Mouse (Mus musculus): ENCODE data around the gene Higd1a. TPM values are rescaled to one million over a fixed set of nuclear protein-coding genes. Genes with fewer than 3 reads are reported as not detected.
A peak's percentile ranks its signal among the peaks of the same experiment; 100 is the strongest.

Gene Higd1a
- polyA plus RNA-seq, 1 experiment from 2014 or later = 150 TPM

DNA sequence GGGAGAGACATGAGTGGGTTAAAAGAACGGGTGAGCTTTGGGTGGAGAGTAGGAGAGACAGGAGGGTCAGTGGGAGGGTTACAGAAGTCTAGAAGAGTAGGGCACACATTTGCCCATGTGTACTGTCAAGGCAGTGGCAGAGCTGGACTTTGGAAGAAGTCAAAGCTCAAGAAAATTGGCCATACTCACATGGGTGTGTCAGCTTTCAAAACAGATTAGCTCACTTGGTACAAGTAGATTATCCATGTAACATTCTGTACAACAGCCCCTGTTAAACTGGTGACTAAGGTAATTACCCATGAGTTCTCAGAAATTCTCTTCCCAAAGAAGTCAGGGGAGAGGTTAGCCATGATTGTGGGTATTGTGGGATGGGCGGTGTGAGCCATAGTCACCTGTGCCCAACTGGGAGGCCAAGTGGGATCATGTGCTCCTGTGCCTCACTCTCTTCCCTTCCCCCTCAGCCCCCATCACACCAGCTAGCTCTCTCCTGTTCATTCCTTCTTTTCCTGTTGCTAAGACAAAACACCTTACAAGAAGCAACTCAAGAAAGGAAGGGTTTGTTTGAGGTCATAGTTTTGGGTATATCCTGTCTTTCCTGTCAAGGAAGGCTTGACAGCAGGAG is 14.0 kb upstream of the Higd1a start:
- H3K36me3 ChIP-seq = no peaks in the 10 kb centered on the region
- H3K4me1 ChIP-seq (replicated peaks) = peaks cover 19% of the 10 kb centered on the region
- no peak for ATAC-seq (ENCODE audit: low read depth)
- H3K9me3 ChIP-seq = no peaks in the 10 kb centered on the region
- 80% methylated on average over 2 of the region's 2 CpGs for WGBS
- peaks cover 30% of the 10 kb centered on the region for H3K27me3 ChIP-seq
- H3K4me2 ChIP-seq = no peak overlapping the region
- H3K9ac ChIP-seq = no peak overlapping the region
- no peak overlapping the region for H3K4me3 ChIP-seq
- no peak overlapping the region for H3K27ac ChIP-seq (replicated peaks)

DNA sequence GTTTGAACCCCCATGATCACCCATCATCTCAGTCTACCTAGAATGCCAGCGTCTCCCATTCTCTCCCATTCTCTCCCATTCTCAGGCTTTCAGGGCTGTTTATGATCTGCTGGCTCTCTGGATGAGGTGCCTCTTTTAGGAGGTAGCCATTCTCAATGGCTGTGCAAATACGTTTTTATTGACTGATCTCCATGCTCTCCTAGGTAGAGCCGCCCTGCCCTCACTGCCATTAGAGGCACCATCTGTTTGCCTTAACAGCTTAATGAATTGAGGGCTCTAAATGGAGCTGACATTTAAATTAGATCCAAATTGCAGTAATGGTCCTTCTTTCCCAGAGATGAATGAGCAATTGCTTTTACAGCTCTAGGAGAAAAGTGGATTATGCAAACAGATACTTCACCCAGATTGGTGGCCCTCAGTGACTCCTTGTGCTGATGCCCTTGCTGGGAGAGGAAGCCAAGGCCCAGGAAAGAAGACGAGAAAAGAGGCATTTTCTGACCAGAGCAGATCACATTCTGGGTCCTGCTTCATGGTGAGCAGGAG is 11.9 kb upstream of the Higd1a start:
- H3K9me3 ChIP-seq = no peaks in the 10 kb centered on the region
- WGBS = 5% methylated on average over 4 of the region's 4 CpGs
- peak; percentile 68; the same call in 1 of the 2 replicates for ATAC-seq (ENCODE audit: low read depth)
- no peak overlapping the region for H3K4me2 ChIP-seq
- H3K27me3 ChIP-seq = peaks cover 14% of the 10 kb centered on the region
- no peak overlapping the region for H3K4me3 ChIP-seq
- peaks cover 23% of the 10 kb centered on the region for H3K4me1 ChIP-seq (replicated peaks)
- H3K9ac ChIP-seq = no peak overlapping the region
- H3K36me3 ChIP-seq = no peaks in the 10 kb centered on the region
- H3K27ac ChIP-seq (replicated peaks) = peak overlapping the region; percentile 56

DNA sequence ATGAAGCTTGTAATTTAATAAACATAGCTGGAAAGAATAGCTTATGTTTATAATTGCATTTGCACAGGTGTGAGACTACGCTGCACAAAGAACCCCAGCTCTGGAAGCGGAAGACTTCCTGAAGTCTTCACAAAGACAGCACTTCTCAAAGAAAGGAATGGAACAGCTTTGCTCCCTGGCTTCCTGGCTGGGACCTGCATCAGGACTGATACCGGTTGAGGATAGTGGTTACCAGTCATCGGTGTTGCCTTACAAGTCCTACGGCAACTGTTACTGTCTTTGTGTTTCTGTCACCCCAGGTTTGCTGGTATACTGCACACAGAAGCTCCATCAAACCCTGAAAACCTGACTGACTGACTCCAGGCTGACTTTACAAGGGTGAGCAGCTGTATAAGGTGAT is 11.3 kb upstream of the Higd1a start:
- WGBS = 82% methylated on average over 5 of the region's 5 CpGs
- no peak for ATAC-seq (ENCODE audit: low read depth)

DNA sequence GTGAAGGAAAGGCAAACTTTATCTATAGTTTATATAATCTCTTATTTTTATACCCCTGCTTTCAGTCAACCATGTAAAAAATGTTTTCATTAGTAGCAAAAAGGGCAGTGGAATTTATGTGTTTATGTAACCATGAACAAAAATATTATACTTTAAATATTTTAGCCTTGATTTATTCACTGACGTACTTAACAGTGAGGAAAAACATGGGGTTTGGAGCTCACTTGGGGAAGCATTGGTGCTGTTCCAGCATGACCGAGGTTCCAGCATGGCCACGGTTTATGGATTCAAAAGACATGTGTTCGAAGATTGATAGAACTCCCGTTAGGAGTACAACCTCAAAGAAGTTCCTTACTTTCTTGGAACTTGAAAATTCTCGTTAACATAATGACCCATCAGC is 10.1 kb upstream of the Higd1a start:
- no peak for ATAC-seq (ENCODE audit: low read depth)
- Histone ChIP-seq H3K9ac (no peak overlapping the region), H3K9me3 (no peaks in the 10 kb centered on the region), H3K4me1 (replicated peaks) (peaks cover 23% of the 10 kb centered on the region), H3K4me3 (no peak overlapping the region), H3K36me3 (no peaks in the 10 kb centered on the region), H3K4me2 (no peak overlapping the region), H3K27ac (replicated peaks) (no peak overlapping the region), H3K27me3 (0 out of 2 replicates have a peak, but pooled peaks cover 9% of the 10 kb centered on the region)
- WGBS = 80% methylated on average over 6 of the region's 6 CpGs

More for the DNA sequence above, 11.3 kb upstream of the Higd1a start:
- Histone ChIP-seq H3K4me2 (no peak overlapping the region), H3K27ac (replicated peaks) (peak overlapping the region; percentile 56; the same call in 1 of the 2 replicates), H3K9ac (no peak overlapping the region), H3K4me1 (replicated peaks) (peaks cover 23% of the 10 kb centered on the region), H3K36me3 (no peaks in the 10 kb centered on the region), H3K27me3 (peaks cover 13% of the 10 kb centered on the region; the same call in 1 of the 2 replicates), H3K4me3 (no peak overlapping the region), H3K9me3 (no peaks in the 10 kb centered on the region)

DNA sequence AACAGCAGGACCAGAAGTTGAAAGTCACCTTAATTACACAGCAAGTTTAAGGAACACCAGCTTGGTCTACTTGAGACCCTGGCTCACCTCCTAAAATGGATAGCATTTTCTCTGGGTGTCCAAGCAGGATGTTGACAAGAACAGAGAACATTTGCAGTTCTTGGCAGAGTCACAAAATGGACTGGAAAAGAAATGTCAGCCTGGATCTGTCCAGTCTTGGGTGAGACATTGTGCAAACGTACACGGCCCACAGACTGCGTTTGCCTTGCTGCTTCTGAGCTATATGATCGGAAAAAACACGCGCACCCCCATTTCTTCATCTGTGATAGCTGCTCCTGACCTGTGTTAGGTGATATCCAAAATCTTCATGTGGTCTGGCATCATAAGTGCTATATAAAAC is 9.5 kb upstream of the Higd1a start:
- no peak for ATAC-seq (ENCODE audit: low read depth)
- H3K4me1 ChIP-seq (replicated peaks) = peaks cover 23% of the 10 kb centered on the region
- H3K27ac ChIP-seq (replicated peaks) = no peak overlapping the region
- H3K36me3 ChIP-seq = no peaks in the 10 kb centered on the region
- 0 out of 2 replicates have a peak, but pooled peaks cover 8% of the 10 kb centered on the region for H3K27me3 ChIP-seq
- WGBS = 95% methylated on average over 6 of the region's 6 CpGs
- no peak overlapping the region for H3K4me3 ChIP-seq
- H3K4me2 ChIP-seq = no peak overlapping the region
- no peak overlapping the region for H3K9ac ChIP-seq
- no peaks in the 10 kb centered on the region for H3K9me3 ChIP-seq

DNA sequence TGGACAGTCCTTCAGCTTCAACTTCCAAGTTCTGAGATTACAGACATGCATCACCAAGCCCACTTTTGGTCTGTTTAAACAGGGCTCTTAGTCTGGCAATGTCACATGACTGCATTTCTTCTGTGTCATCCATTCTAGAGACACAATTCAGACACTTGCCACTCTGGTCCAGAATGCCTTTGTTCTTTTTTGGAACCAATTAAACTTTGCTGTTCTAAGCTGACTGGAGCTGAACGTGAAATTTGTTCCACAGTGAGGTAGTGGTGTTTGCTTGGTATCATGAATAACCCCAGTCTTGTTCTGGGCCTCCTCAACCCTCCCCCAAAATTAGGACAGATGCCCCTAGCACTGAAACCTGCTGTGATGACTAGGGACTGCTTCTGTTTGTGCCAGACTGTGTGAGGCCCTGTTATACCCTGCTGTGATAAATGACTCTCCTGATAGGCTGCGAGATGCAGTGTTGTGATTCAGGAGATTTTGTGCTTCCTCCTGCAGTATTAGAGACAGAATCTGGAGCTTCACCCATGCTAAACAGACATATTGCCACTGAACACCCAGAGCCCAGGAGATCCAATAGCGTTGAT is 7.4 kb upstream of the Higd1a start:
- H3K4me2 ChIP-seq = no peak overlapping the region
- H3K36me3 ChIP-seq = no peaks in the 10 kb centered on the region
- ATAC-seq (ENCODE audit: low read depth) = peak; percentile 40; the same call in 1 of the 2 replicates
- H3K4me1 ChIP-seq (replicated peaks) = peaks cover 19% of the 10 kb centered on the region
- no peak overlapping the region for H3K9ac ChIP-seq
- H3K4me3 ChIP-seq = no peak overlapping the region
- H3K27ac ChIP-seq (replicated peaks) = 0 out of 2 replicates have a peak overlapping the region, but pooled peaks have one; percentile 7
- H3K27me3 ChIP-seq = 0 out of 2 replicates have a peak, but pooled peaks cover 8% of the 10 kb centered on the region
- H3K9me3 ChIP-seq = no peaks in the 10 kb centered on the region
- WGBS = 27% methylated on average over 3 of the region's 3 CpGs

DNA sequence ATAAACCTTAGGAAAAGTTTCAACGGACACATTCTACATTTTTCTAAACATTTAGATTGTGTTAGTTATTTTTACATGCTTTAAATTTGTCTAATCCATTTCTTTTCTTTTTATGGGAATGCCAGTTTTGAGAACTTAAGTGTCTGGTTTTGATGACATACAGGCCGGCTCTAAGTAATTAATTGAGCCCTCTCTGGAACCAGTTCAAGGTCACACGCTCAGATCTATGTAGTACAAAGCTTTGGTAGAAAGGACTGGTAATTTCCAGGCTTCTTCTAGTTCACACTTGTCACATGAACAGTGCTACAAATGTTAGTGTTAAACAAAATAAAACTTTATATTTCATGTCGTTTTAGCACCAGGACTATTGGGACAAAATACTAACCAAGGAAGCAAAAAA is 6.7 kb upstream of the Higd1a start:
- H3K27me3 ChIP-seq = 0 out of 2 replicates have a peak, but pooled peaks cover 8% of the 10 kb centered on the region
- 72% methylated on average over 4 of the region's 4 CpGs for WGBS
- H3K9ac ChIP-seq = no peak overlapping the region

DNA sequence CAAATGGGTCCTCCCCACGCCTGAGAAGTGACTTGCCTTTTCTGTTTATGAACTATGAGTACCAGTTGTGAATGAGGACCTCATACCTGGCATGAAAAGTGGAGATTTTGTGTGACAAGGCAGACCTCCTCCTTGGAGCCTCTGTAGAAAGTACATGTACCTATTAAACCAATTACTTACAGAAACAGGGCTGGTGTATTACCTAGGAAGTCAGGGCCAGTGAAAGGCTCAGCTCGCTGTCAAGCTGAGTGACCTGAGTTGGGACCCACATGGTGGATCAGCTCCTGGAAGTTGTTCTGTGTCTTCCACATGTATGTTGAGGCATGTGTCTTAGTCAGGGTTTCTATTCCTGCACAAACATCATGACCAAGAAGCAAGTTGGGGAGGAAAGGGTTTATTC is 2.8 kb upstream of the Higd1a start:
- ATAC-seq (ENCODE audit: low read depth) = no peak
- H3K4me2 ChIP-seq = no peak overlapping the region
- H3K9me3 ChIP-seq = no peaks in the 10 kb centered on the region
- H3K36me3 ChIP-seq = no peaks in the 10 kb centered on the region
- no peaks in the 10 kb centered on the region for H3K27me3 ChIP-seq
- no peak overlapping the region for H3K27ac ChIP-seq (replicated peaks)
- H3K9ac ChIP-seq = no peak overlapping the region
- H3K4me3 ChIP-seq = no peak overlapping the region
- peaks cover 21% of the 10 kb centered on the region for H3K4me1 ChIP-seq (replicated peaks)
- WGBS = 86% methylated on average over 2 of the region's 2 CpGs

More for the DNA sequence above, 6.7 kb upstream of the Higd1a start:
- peaks cover 12% of the 10 kb centered on the region for H3K4me1 ChIP-seq (replicated peaks)
- no peaks in the 10 kb centered on the region for H3K36me3 ChIP-seq
- H3K9me3 ChIP-seq = no peaks in the 10 kb centered on the region
- no peak overlapping the region for H3K4me2 ChIP-seq
- no peak overlapping the region for H3K27ac ChIP-seq (replicated peaks)
- ATAC-seq (ENCODE audit: low read depth) = no peak
- H3K4me3 ChIP-seq = no peak overlapping the region

DNA sequence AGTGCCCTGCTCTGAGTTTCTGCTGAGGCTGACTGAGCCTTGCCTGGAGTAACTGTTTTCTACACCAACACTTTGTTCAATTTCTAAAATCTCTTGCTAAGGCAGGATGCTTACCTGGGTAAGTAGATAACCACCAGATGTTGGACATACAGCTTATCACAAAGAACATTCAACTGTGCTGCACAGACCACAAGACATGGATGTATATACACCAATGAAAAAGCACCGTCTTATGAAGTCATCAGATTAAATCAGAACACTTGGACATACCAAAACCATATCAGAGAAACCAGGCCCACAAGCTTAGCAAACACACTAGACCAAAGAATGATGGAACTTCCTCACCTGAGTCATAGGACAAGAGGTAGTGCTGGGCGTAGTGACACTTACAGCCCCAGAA is 1.2 kb upstream of the Higd1a start:
- ATAC-seq (ENCODE audit: low read depth) = no peak
- Histone ChIP-seq H3K4me3 (no peak overlapping the region), H3K36me3 (no peaks in the 10 kb centered on the region), H3K27ac (replicated peaks) (no peak overlapping the region), H3K4me1 (replicated peaks) (peaks cover 22% of the 10 kb centered on the region), H3K27me3 (no peaks in the 10 kb centered on the region), H3K4me2 (no peak overlapping the region), H3K9me3 (no peaks in the 10 kb centered on the region), H3K9ac (no peak overlapping the region)
- 99% methylated on average over 2 of the region's 2 CpGs for WGBS

DNA sequence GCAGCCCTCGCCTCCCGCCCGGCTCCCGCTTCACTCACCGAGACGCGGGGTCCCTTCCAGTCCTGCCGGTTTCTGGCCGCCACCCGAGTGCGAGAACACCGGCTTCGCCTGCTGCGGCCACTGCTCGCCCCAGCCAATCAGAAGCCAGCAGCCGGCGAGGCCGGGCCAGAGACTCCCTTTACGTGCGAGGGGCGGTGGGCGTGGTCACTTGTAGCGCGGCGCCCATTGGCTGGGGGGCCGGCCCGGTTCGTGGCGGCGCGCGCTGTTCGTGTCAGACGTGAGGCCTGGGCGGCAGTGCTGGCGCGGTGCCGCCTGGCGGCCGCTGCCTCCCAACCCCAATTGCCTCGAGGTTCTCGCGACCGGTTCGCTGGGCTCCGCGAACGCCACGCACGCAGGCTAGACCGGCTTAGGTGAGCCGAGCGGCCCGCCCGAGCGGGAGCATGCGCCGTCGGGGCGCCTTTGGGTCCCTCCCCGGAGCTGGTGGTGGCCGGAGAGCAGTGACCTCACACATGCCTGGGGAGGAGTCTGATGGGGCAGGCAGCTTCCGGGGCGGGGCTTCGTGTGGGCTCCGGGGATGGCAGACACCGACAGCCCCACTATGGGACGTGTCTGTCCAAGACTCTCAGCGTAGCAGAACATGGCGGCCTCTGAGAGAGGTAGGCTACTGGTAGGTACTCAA is 549 bp downstream of the Higd1a start:
- Histone ChIP-seq H3K4me2 (peak overlapping the region; percentile 94), H3K9me3 (no peaks in the 10 kb centered on the region), H3K4me1 (replicated peaks) (peaks cover 22% of the 10 kb centered on the region), H3K4me3 (peak overlapping the region; percentile 82), H3K9ac (peak overlapping the region; percentile 94), H3K27ac (replicated peaks) (peak overlapping the region; percentile 93), H3K27me3 (no peaks in the 10 kb centered on the region), H3K36me3 (no peaks in the 10 kb centered on the region)
- WGBS = 1% methylated on average over 70 of the region's 70 CpGs
- peak; percentile 97 for ATAC-seq (ENCODE audit: low read depth)

DNA sequence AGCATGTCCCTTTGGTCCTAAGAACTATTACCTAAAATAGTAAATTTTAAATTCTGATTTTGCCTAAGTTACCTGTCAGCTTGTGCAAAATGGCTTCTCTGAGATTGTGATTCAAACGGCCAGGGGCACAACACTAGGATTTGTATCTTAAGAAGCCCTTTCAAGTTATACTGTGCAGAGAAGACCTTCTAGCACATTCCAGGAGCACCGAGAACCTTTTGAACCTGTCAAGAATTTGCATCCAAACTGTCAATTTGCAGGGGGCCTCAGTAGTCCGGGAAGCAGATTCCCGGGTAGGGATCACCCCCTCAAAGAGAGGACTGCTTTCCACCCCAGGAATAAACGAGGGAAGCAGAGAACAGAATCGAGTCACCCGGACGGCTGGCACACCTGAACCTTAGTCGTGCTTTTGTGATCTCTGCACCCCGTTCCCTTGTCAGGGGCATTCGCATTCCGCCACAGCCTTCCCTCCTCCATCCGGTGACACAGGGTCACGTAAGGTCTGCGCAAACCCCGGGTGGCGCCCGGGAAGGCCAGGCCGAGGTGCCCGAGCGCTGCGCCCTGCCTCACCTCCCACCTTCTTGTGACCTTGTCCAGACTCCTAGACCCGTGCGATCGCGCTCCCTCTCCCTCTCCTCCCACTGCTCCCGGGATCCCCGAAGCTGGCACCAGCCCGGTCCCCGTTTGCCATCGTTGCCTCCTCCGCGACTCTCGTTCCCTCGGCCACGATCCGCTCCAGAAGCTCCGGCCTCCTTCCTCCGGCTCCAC is 1.3 kb downstream of the Higd1a start:
- peak overlapping the region; percentile 82 for H3K4me3 ChIP-seq
- H3K9me3 ChIP-seq = no peaks in the 10 kb centered on the region
- peak overlapping the region; percentile 94 for H3K4me2 ChIP-seq
- peak overlapping the region; percentile 93 for H3K27ac ChIP-seq (replicated peaks)
- WGBS = 1% methylated on average over 39 of the region's 39 CpGs
- H3K4me1 ChIP-seq (replicated peaks) = peaks cover 22% of the 10 kb centered on the region
- no peak; the same call in 1 of the 2 replicates for ATAC-seq (ENCODE audit: low read depth)
- peaks cover 4% of the 10 kb centered on the region for H3K36me3 ChIP-seq
- no peaks in the 10 kb centered on the region for H3K27me3 ChIP-seq
- H3K9ac ChIP-seq = peak overlapping the region; percentile 94

Data from neural tube, embryonic 13.5 days (tissue).